Mouse (Mus musculus) G1E-ER4 (cell line): ENCODE data around the gene Fam208b. TPM values are rescaled to one million over a fixed set of nuclear protein-coding genes. Genes with fewer than 3 reads are reported as not detected.

ENCODE experiments used
- GATA1 ChIP-seq: IDR thresholded peaks from one replicate; pipeline ENCODE4 v1.8.0; 2012; ENCODE audit warnings: low read length, inconsistent platforms
- polyA plus RNA-seq: library from polyadenylated mRNA; stranded (reverse); fragments of >175 nt; gene quantifications from 2 replicates; pipeline ENCODE4 v1.2.3, GENCODE M21; 2012

Gene Fam208b
- polyA plus RNA-seq, 1 experiment = 9.0 TPM

GRCm38 (mm10) chr13:3610118-3610794 lies 652 bp downstream of the Fam208b start:
- no peak for TF ChIP-seq GATA1

GRCm38 (mm10) chr13:3609780-3610117 lies 1.2 kb downstream of the Fam208b start:
- no peak for TF ChIP-seq GATA1

GRCm38 (mm10) chr13:3596232-3596631 lies 14.7 kb downstream of the Fam208b start:
- no peak for TF ChIP-seq GATA1

- TF ChIP-seq GATA1 = no peak
Observed at GRCm38 (mm10) chr13:3594311-3594710, 16.6 kb downstream of the Fam208b start.

GRCm38 (mm10) chr13:3590789-3591188 lies 20.1 kb downstream of the Fam208b start:
- no peak for TF ChIP-seq GATA1

- TF ChIP-seq GATA1 = no peak
Observed at GRCm38 (mm10) chr13:3563953-3564352, 47.0 kb downstream of the Fam208b start.

GRCm38 (mm10) chr13:3563130-3563529 lies 47.8 kb downstream of the Fam208b start:
- no peak for TF ChIP-seq GATA1

GRCm38 (mm10) chr13:3547856-3548255 lies 63.1 kb downstream of the Fam208b start:
- no peak for TF ChIP-seq GATA1

GRCm38 (mm10) chr13:3547410-3547809 lies 63.5 kb downstream of the Fam208b start:
- no peak for TF ChIP-seq GATA1

GRCm38 (mm10) chr13:3544925-3545324 lies 66.0 kb downstream of the Fam208b start:
- no peak for TF ChIP-seq GATA1

GRCm38 (mm10) chr13:3544077-3544874 lies 66.6 kb downstream of the Fam208b start:
- no peak for TF ChIP-seq GATA1

- no peak for TF ChIP-seq GATA1
Observed at GRCm38 (mm10) chr13:3541159-3541782, 69.6 kb downstream of the Fam208b start.

- no peak for TF ChIP-seq GATA1
Observed at GRCm38 (mm10) chr13:3540166-3540565, 70.7 kb downstream of the Fam208b start.

GRCm38 (mm10) chr13:3538969-3539562 lies 71.8 kb downstream of the Fam208b start:
- TF ChIP-seq GATA1 = no peak

- TF ChIP-seq GATA1 = no peak
Observed at GRCm38 (mm10) chr13:3538223-3538968, 72.5 kb downstream of the Fam208b start.
